Mouse (Mus musculus) E14TG2a.4 (cell line): ENCODE data around the gene Adgrg5.

ENCODE experiments used
- CTCF ChIP-seq: conservative IDR thresholded peaks from 2 replicates; pipeline ENCODE4 v1.5.1; 2014; ENCODE audit warnings: low read length
- POU5F1 ChIP-seq: IDR thresholded peaks from 2 replicates; pipeline ENCODE4 v1.6.1; 2014; ENCODE audit warnings: low read length, borderline replicate concordance

GRCm38 (mm10) chr8:94916960-94917324 is 6.6 kb upstream of the Adgrg5 start:
- TF ChIP-seq CTCF, result no peak
- no peak for TF ChIP-seq POU5F1
